Mouse (Mus musculus): ENCODE results near the gene Kpna6. TPM values are rescaled to one million over a fixed set of nuclear protein-coding genes. Genes with fewer than 3 reads are reported as not detected.
"Not testable (repeated sequence)": the region's sequence is repeated elsewhere in the genome, so short reads cannot be mapped to it uniquely, and the experiment has no call there.

Kpna6 gene
- polyA plus RNA-seq (2012; rRNA removed): 140 and 143 TPM in 2 replicates

DNA sequence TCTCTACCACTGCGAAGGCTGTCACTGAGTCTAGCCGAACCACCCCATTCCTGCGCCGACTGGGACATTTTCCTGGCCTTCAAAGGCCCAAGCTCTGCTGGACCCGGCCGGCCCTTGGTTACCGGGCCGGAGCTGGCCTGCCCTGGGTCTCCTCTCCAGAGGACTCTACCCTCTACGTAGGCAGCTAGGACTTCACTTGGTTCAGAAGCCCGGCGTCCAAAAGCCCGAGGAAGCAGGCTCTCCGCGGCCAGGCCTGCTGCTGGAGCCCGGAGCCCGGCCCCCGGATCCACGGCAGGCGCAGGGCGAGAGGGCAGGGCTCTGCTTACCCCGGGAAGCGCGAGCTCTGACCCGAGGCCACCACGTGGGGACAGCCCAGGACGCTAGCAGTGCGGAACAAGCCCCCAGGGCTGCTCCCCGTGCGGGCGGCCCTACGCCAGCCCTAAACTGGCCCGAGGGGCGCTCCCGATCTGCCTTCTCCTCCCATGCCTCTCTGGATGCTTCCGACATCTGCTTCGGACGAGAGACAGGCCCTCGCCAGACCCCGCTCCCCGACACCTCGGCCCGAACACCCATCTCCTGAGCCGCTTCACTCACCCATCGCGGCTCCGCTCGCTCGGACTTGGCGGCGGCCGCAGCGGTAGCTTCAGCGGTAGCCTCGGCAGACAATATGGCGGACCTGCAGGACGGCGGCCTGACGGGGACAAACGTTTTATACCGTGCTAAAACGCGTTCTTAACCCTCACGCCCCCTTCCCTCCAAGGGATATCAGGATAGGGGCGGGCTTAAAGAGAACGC is at the start of gene Kpna6:
Gene Kpna6 (minus strand): TSS at position 685 of the 795 bp plus-strand sequence.
- Histone ChIP-seq H3K27ac (ENCODE audit: control insufficient read depth, insufficient read depth, low read depth, low read length) (peak within 1 kb of the TSS; percentile 97), H3K36me3 (ENCODE audit: control insufficient read depth, insufficient read depth, low read length) (peaks cover 2% of the 10 kb centered on the region; the same call in 1 of the 2 replicates), H3K4me3 (ENCODE audit: control insufficient read depth, low read depth, low read length) (peak within 1 kb of the TSS; percentile 98), H3K27me3 (ENCODE audit: control insufficient read depth, insufficient read depth, low read length) (no peaks in the 10 kb centered on the region), H3K4me1 (ENCODE audit: control insufficient read depth, insufficient read depth, low read length) (peaks cover 5% of the 10 kb centered on the region)
- no peak for TF ChIP-seq CTCF (IDR thresholded peaks at IDR 0.05; ENCODE audit: control insufficient read depth, insufficient read depth, insufficient replicate concordance, low read depth, low read length)
- TF ChIP-seq POLR2A (IDR thresholded peaks at IDR 0.05; ENCODE audit: control insufficient read depth, low read depth, low read length): peak; percentile 80

DNA sequence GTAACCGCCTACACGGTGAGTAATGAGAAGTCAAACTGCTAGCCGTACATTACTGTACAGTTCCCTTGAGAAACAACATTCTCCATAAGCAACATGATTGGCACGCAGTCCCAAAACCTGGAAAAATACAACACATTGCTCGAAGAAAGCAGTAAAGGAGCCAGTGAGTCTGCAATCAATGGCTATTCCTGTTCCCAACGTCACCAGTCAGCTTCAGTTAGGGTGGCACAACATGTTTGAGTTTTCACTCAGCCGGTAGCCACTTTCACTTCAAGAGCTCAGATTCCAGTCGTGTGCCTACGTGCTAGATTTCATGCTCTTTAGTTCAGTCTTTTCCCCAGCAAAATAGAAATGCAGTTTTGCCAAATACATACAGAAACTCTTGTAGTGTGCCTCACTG is 43.7 kb upstream of the Kpna6 start:
- TF ChIP-seq CTCF (IDR thresholded peaks at IDR 0.05; ENCODE audit: control insufficient read depth, insufficient read depth, insufficient replicate concordance, low read depth, low read length): no peak
- no peak for TF ChIP-seq POLR2A (IDR thresholded peaks at IDR 0.05; ENCODE audit: control insufficient read depth, low read depth, low read length)
- no peak overlapping the region for H3K4me3 ChIP-seq (ENCODE audit: control insufficient read depth, low read depth, low read length)
- H3K27ac ChIP-seq (ENCODE audit: control insufficient read depth, insufficient read depth, low read depth, low read length): no peak overlapping the region
- no peaks in the 10 kb centered on the region for H3K4me1 ChIP-seq (ENCODE audit: control insufficient read depth, insufficient read depth, low read length)
- H3K27me3 ChIP-seq (ENCODE audit: control insufficient read depth, insufficient read depth, low read length): no peaks in the 10 kb centered on the region
- peaks cover 3% of the 10 kb centered on the region for H3K36me3 ChIP-seq (ENCODE audit: control insufficient read depth, insufficient read depth, low read length)

DNA sequence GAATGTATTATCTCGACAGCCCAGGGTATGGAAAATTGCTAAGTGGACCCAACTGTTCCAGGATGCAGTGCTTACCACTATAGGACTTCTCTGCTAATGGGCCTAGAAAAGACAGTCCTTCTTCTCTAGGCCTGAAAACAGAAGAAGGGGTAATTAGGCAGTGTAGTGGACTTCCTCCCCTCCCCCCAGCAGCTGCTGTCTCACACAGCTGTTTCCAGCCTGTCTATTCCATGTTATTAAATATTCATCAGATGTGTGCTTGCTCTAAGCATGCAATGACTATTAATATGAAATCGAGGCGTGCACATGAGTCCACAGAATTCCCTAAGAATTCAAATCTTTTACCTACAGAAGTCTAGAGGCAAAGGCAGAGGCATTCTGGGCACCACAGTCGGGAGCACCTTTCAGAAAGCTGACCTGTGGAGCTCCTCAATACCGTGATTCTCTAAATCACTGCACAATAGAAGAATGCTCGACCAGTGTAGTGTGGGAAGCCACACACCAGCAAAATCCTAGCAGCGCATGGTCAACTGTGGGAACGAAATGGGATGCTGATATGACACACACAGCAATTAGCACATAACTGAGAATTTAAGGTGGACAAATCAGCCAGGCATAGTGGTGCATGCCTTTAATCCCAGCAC is 37.0 kb upstream of the Kpna6 start:
- TF ChIP-seq POLR2A (IDR thresholded peaks at IDR 0.05; ENCODE audit: control insufficient read depth, low read depth, low read length) (no peak), CTCF (IDR thresholded peaks at IDR 0.05; ENCODE audit: control insufficient read depth, insufficient read depth, insufficient replicate concordance, low read depth, low read length) (no peak)
- H3K36me3 ChIP-seq (ENCODE audit: control insufficient read depth, insufficient read depth, low read length): peaks cover 3% of the 10 kb centered on the region
- H3K27ac ChIP-seq (ENCODE audit: control insufficient read depth, insufficient read depth, low read depth, low read length): no peak overlapping the region
- H3K27me3 ChIP-seq (ENCODE audit: control insufficient read depth, insufficient read depth, low read length): no peaks in the 10 kb centered on the region
- H3K4me1 ChIP-seq (ENCODE audit: control insufficient read depth, insufficient read depth, low read length): 0 out of 2 replicates have a peak, but pooled peaks cover 2% of the 10 kb centered on the region
- peak overlapping the region; percentile 41 for H3K4me3 ChIP-seq (ENCODE audit: control insufficient read depth, low read depth, low read length)

DNA sequence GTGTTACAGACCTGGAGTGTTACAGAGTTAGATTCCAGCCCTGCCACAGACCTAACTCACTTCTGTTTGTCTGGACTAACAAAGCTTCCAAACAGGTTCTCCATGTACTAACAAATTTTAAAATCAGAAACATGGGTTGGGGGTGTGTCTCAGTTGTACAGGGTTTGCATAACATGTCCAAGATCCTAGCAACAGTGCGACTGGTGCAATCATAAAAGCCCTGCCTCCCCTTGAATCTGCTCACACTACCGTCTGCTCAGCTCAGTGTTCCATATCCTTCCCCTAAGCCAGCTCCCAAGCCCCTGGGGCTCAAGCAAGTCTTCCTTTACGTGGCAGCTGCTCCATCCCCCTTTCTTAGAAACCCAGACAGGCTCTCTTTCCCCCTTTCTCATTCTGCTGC is 34.2 kb upstream of the Kpna6 start:
- Histone ChIP-seq H3K4me1 (ENCODE audit: control insufficient read depth, insufficient read depth, low read length) (0 out of 2 replicates have a peak, but pooled peaks cover 2% of the 10 kb centered on the region), H3K36me3 (ENCODE audit: control insufficient read depth, insufficient read depth, low read length) (peaks cover 2% of the 10 kb centered on the region), H3K27me3 (ENCODE audit: control insufficient read depth, insufficient read depth, low read length) (no peaks in the 10 kb centered on the region), H3K4me3 (ENCODE audit: control insufficient read depth, low read depth, low read length) (no peak overlapping the region), H3K27ac (ENCODE audit: control insufficient read depth, insufficient read depth, low read depth, low read length) (no peak overlapping the region)
- TF ChIP-seq CTCF (IDR thresholded peaks at IDR 0.05; ENCODE audit: control insufficient read depth, insufficient read depth, insufficient replicate concordance, low read depth, low read length) (no peak), POLR2A (IDR thresholded peaks at IDR 0.05; ENCODE audit: control insufficient read depth, low read depth, low read length) (no peak)

DNA sequence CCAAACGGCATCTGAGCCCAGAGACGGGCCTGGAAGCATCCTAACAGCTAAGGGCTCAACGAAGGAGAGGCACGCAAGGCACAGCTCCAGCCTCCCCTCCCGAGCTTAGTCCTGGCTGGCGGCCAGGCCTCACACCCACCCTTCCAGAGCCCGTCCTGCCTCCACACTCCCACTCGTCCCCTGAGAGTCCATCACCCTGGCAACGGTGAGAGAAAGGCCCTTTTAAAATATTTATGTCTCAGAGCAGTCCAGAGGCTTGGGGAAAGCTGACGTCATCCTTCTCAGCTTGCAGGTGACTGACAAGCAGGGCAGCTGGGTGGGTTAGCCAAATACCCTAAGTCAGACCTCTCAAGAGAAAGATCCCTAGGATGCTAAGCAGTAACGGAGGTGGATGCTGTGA is 29.9 kb upstream of the Kpna6 start:
- H3K4me1 ChIP-seq (ENCODE audit: control insufficient read depth, insufficient read depth, low read length): 0 out of 2 replicates have a peak, but pooled peaks cover 2% of the 10 kb centered on the region
- H3K27me3 ChIP-seq (ENCODE audit: control insufficient read depth, insufficient read depth, low read length): no peaks in the 10 kb centered on the region
- no peak overlapping the region for H3K27ac ChIP-seq (ENCODE audit: control insufficient read depth, insufficient read depth, low read depth, low read length)
- TF ChIP-seq POLR2A (IDR thresholded peaks at IDR 0.05; ENCODE audit: control insufficient read depth, low read depth, low read length): no peak
- no peak for TF ChIP-seq CTCF (IDR thresholded peaks at IDR 0.05; ENCODE audit: control insufficient read depth, insufficient read depth, insufficient replicate concordance, low read depth, low read length)
- no peaks in the 10 kb centered on the region; the same call in 1 of the 2 replicates for H3K36me3 ChIP-seq (ENCODE audit: control insufficient read depth, insufficient read depth, low read length)
- H3K4me3 ChIP-seq (ENCODE audit: control insufficient read depth, low read depth, low read length): no peak overlapping the region

DNA sequence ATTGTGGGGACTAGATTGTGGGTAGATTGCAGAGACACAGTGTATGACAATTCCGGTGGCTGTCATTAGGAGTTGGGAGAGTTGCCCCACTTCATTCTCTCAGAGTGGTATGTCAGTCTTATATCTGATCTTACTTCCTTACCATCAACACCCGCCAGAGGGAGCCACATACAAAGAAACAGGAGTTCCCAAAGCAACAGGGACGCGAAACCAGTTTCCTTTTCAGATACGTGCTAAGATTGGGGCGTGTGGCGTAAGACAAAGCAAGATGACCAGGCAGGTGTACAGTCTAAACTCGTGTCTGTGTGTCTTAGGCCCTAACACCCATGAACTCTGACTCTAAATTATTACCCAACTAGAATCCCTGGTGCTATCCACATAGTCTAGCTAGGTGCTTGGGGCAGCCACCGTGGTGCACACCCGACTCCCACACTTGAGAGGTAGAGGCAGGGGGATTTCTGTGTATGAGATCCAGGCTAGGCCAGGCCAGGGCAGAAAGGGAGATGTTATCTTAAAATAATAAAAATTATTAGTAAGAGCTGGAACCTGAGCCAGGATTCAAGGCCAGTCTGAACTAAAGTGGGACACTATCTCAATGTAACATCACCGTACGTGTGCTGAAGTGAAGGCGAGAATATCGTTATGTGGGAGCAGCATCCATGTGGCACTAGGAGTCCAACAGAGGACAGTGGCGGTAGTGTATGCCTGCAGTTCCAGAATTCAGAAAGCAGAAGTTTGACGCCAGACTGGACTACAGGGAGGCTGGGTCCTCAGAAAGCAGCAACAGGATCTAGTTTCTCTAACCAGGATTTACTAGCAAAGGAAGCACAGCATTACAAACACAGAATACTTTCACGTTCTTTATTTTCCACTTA is 29.2 kb upstream of the Kpna6 start:
- H3K27me3 ChIP-seq (ENCODE audit: control insufficient read depth, insufficient read depth, low read length): no peaks in the 10 kb centered on the region
- H3K27ac ChIP-seq (ENCODE audit: control insufficient read depth, insufficient read depth, low read depth, low read length): no peak overlapping the region
- no peak for TF ChIP-seq POLR2A (IDR thresholded peaks at IDR 0.05; ENCODE audit: control insufficient read depth, low read depth, low read length)
- TF ChIP-seq CTCF (IDR thresholded peaks at IDR 0.05; ENCODE audit: control insufficient read depth, insufficient read depth, insufficient replicate concordance, low read depth, low read length): no peak; the same call in 1 of the 2 replicates
- H3K4me1 ChIP-seq (ENCODE audit: control insufficient read depth, insufficient read depth, low read length): peaks cover 2% of the 10 kb centered on the region; the same call in 1 of the 2 replicates
- no peaks in the 10 kb centered on the region; the same call in 1 of the 2 replicates for H3K36me3 ChIP-seq (ENCODE audit: control insufficient read depth, insufficient read depth, low read length)
- H3K4me3 ChIP-seq (ENCODE audit: control insufficient read depth, low read depth, low read length): no peak overlapping the region

DNA sequence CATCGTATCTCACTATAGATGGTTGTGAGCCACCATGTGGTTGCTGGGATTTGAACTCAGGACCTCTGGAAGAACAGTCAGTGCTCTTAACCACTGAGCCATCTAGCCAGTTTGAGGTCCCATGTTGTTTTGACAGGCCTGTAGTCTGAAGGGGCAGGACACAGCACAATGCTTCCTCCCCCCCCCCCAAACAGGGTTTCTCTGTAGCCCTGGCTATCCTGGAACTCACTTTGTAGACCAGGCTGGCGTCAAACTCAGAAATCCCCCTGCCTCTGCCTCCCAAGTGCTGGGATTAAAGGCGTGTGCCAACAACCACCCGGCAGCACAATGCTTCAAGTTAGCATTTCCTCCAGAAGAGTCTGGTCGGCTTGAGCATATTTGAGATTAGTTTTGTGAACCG is 28.1 kb upstream of the Kpna6 start:
- not testable (repeated sequence) for H3K36me3 ChIP-seq (ENCODE audit: control insufficient read depth, insufficient read depth, low read length); H3K4me3 ChIP-seq (ENCODE audit: control insufficient read depth, low read depth, low read length); H3K27ac ChIP-seq (ENCODE audit: control insufficient read depth, insufficient read depth, low read depth, low read length); H3K27me3 ChIP-seq (ENCODE audit: control insufficient read depth, insufficient read depth, low read length); H3K4me1 ChIP-seq (ENCODE audit: control insufficient read depth, insufficient read depth, low read length)

Data from testis, adult 2 months (tissue).